Mouse (Mus musculus) forebrain, embryonic 13.5 days (tissue): ENCODE data around the gene Catsper3. TPM values are rescaled to one million over a fixed set of nuclear protein-coding genes. Genes with fewer than 3 reads are reported as not detected.

Source experiments
- ATAC-seq: fragments of 200-750 bp; cut with Nextera tagmentation; 2 replicates; pipeline ENCODE4 v1.8.0; 2017
- H3K27ac ChIP-seq: fragments of 300-500 bp; sonication (generic); 2 replicates; pipeline ENCODE4 v1.5.1; 2015; ENCODE audit warnings: inconsistent platforms, mild to moderate bottlenecking, moderate library complexity
- H3K27me3 ChIP-seq: fragments of 300-500 bp; sonication (generic); 2 replicates; pipeline ENCODE4 v1.6.1; 2015; ENCODE audit warnings: mild to moderate bottlenecking, inconsistent platforms
- H3K36me3 ChIP-seq: fragments of 300-500 bp; sonication (generic); 2 replicates; pipeline ENCODE4 v1.6.1; 2015; ENCODE audit warnings: mild to moderate bottlenecking, inconsistent platforms; ENCODE audit not compliant: poor library complexity, severe bottlenecking
- H3K4me1 ChIP-seq: fragments of 300-500 bp; sonication (generic); 2 replicates; pipeline ENCODE4 v1.6.1; 2015; ENCODE audit warnings: inconsistent platforms
- H3K4me2 ChIP-seq: fragments of 300-500 bp; sonication (generic); 2 replicates; pipeline ENCODE4 v1.6.1; 2015; ENCODE audit warnings: inconsistent platforms, mild to moderate bottlenecking, moderate library complexity
- H3K4me3 ChIP-seq: fragments of 300-500 bp; sonication (generic); 2 replicates; pipeline ENCODE4 v1.5.1; 2015; ENCODE audit warnings: mild to moderate bottlenecking, inconsistent platforms
- H3K9ac ChIP-seq: fragments of 300-500 bp; sonication (generic); 2 replicates; pipeline ENCODE4 v1.6.1; 2015; ENCODE audit warnings: mild to moderate bottlenecking, inconsistent platforms
- H3K9me3 ChIP-seq: fragments of 300-500 bp; sonication (generic); replicated peaks from 2 replicates; pipeline ENCODE4 v1.6.1; 2016; ENCODE audit warnings: inconsistent platforms
- WGBS: fragments of 180-500 bp; shearing (Covaris S2); methylation state at CpG from one replicate; pipeline ENCODE4 v1.1.7; 2015; 5-methylcytosine and 5-hydroxymethylcytosine counted together
- polyA plus RNA-seq: library from polyadenylated mRNA; unstranded; fragments of >200 nt; fragmentation: Nextera tagmentation; extraction: Ambion mirVana; gene quantifications from 2 replicates; pipeline ENCODE4 v1.2.1, GENCODE M21; 2015

Catsper3 gene
- 0.17 TPM in 1 of 2 replicates, not detected in the other for polyA plus RNA-seq

DNA sequence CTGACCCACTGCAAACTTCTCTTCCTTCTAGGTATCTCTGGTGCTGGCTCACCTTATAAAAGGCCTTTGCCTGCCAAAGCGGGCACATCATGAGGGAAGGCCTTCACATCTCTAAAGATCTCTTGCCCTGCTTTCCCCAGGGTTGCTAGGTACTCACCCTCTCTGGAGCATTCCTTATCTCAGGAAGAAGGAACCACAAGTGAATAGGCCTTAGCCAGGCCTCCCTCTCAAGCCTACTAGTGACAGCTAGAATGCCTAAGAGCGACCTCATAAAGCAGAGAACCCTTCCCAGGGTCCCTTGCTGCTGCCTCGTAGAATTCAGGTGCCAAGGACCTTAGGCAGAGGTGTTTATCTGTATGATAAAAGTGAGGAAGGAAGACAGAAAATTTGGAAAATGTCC, at the start of gene Catsper3:
TSS of gene Catsper3 (plus strand) at position 301 of the 400 bp plus-strand sequence.
- H3K4me1 ChIP-seq, result no peaks in the 10 kb centered on the region
- no peak within 1 kb of the TSS for H3K27ac ChIP-seq
- no peaks in the 10 kb centered on the region for H3K27me3 ChIP-seq
- no peak within 1 kb of the TSS for H3K4me3 ChIP-seq
- H3K4me2 ChIP-seq, result no peak within 1 kb of the TSS
- H3K9ac ChIP-seq, result no peak within 1 kb of the TSS
- 89% methylated on average over 3 of the region's 3 CpGs for WGBS
- no peaks in the 10 kb centered on the region for H3K9me3 ChIP-seq
- H3K36me3 ChIP-seq, result no peaks in the 10 kb centered on the region
- ATAC-seq, result no peak

DNA sequence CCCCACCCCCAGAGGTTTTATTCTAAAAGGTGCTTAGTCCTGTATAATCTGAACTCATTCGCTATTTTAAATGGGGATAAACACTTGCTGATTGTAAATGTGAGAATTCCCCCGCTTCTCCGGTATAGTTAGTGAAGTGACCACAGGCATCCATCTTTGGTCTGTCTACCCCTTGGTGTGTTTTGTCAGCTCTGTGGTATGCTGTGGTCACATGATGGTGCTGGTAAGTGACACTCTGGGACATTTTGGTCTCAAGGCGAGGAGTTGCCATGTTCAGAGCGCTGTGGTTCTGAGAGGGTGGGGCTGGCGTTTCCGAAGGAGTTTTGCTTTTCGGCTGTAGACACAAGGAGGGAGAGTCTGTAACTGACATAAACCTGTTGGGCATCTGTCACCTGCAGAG, 46.5 kb upstream of the Catsper3 start:
- Histone ChIP-seq H3K9me3 (no peaks in the 10 kb centered on the region), H3K27ac (no peak overlapping the region), H3K4me1 (no peaks in the 10 kb centered on the region), H3K4me2 (no peak overlapping the region), H3K36me3 (no peaks in the 10 kb centered on the region), H3K27me3 (no peaks in the 10 kb centered on the region), H3K9ac (no peak overlapping the region), H3K4me3 (no peak overlapping the region)
- 90% methylated on average over 8 of the region's 8 CpGs for WGBS
- ATAC-seq, result no peak

DNA sequence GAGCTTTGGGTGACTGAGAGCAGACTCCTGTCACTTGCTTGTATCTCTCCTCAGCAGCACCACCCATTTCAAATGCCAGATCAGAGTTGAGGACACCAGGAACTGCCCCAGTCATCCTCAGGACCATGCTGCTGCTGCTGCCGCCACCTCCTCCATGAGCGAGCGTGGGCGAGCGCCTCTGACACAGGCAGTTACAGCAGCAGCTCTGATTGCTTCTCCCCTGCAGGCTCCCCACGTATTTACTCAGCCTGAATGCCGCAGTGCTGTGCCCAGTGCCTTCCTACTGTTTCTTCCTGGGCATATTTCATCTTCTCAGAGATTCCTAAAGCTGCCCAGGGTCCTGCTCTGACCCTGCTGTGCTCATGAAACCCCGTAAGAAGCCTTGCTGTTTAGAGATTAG, 42.1 kb upstream of the Catsper3 start:
- no peak overlapping the region for H3K4me3 ChIP-seq

DNA sequence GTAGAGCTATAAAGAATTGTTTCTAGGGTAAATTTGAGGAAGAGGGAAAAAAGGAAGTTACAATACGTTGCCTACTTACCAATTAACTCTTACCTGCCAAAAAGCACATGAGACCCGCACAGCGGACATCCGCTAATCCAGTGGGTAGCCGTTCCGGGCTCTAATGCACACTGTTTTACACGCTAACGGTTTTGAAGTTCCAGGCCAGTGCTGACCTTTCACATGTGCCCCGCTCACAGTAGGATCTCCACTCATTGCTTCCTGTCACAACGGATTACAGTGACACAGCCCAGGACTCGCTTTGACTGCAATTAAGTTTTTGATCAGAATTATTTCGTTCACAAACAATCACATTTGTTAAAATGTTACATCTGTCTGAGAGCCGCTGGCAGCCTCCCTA, 30.0 kb upstream of the Catsper3 start:
- Histone ChIP-seq H3K27me3 (no peaks in the 10 kb centered on the region), H3K4me2 (no peak overlapping the region), H3K27ac (no peak overlapping the region), H3K36me3 (no peaks in the 10 kb centered on the region), H3K9me3 (no peaks in the 10 kb centered on the region), H3K9ac (no peak overlapping the region), H3K4me1 (no peaks in the 10 kb centered on the region), H3K4me3 (no peak overlapping the region)
- WGBS, result 83% methylated on average over 13 of the region's 13 CpGs
- ATAC-seq, result no peak

More for the DNA sequence above, 42.1 kb upstream of the Catsper3 start:
- Histone ChIP-seq H3K9ac (0 out of 2 replicates have a peak overlapping the region, but pooled peaks have one; percentile 13), H3K27ac (no peak overlapping the region), H3K9me3 (no peaks in the 10 kb centered on the region), H3K4me2 (no peak overlapping the region), H3K36me3 (no peaks in the 10 kb centered on the region), H3K27me3 (no peaks in the 10 kb centered on the region), H3K4me1 (no peaks in the 10 kb centered on the region)
- no peak for ATAC-seq
- 66% methylated on average over 8 of the region's 8 CpGs for WGBS

DNA sequence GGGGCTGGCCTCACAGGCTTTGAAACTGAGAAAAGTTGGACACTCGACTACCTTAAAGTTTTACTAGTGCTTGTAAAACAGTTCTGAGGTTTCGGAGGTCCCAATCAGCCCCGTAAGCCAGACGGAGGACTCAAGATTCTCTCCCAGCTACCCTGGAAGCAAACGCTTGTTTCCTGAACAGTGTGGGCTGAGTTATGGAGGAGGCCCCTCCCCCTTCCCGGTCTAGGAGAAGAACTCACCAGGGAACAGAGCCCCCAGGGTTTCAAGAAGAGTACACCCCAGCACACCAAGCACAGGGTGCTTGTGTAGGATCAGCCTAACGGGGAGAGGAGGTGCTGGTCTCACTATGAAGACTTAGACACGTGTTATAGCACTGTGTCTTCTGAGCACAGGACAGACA, 27.6 kb upstream of the Catsper3 start:
- Histone ChIP-seq H3K27me3 (no peaks in the 10 kb centered on the region), H3K4me3 (no peak overlapping the region), H3K27ac (no peak overlapping the region), H3K9me3 (no peaks in the 10 kb centered on the region), H3K9ac (no peak overlapping the region), H3K4me1 (no peaks in the 10 kb centered on the region), H3K4me2 (no peak overlapping the region), H3K36me3 (no peaks in the 10 kb centered on the region)
- no peak for ATAC-seq
- 38% methylated on average over 8 of the region's 8 CpGs for WGBS

DNA sequence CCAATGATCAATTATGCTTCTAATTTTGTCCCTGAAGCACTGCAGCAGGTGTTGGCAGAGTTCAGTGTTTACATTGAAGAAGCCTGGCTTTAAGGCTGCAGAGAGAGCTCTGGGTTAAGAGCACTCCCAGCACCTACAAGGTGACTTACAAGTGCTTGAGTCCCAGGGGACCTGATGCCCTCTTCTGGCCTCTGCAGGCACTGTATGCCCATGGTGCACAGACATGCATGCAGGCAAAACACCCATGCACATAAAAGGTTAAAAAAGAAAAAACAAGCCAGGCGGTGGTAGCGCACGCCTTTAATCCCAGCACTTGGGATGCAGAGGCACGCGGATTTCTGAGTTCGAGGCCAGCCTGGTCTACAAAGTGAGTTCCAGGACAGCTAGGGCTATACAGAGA, 26.7 kb upstream of the Catsper3 start:
- no peak overlapping the region for H3K4me3 ChIP-seq
- no peak overlapping the region for H3K27ac ChIP-seq
- no peak overlapping the region for H3K4me2 ChIP-seq
- H3K36me3 ChIP-seq, result no peaks in the 10 kb centered on the region
- 88% methylated on average over 6 of the region's 6 CpGs for whole genome bisulfite sequencing
- H3K27me3 ChIP-seq, result no peaks in the 10 kb centered on the region
- no peaks in the 10 kb centered on the region for H3K9me3 ChIP-seq
- no peak overlapping the region for H3K9ac ChIP-seq
- no peak for ATAC-seq
- H3K4me1 ChIP-seq, result no peaks in the 10 kb centered on the region

DNA sequence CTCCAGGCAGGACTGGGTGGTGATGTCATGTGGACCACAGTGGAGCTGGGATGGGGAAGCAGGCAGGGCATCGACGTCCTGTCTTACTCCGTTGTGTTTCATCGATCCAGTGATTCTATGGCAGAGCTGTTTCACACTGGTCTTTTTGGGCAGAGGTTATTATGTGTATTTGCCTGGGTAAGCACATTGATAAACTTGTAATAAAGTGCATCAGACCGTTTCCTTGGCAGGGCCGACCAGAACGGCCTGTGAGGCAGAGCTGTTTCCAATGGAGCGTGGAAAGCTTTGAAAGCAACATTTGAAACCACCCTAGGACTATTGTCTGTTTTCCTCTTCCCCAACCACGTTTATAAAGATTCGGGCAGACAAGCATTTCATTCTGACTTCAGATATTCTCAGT, 23.8 kb upstream of the Catsper3 start:
- Histone ChIP-seq H3K4me1 (no peaks in the 10 kb centered on the region), H3K4me2 (no peak overlapping the region), H3K9ac (no peak overlapping the region), H3K27ac (no peak overlapping the region), H3K4me3 (no peak overlapping the region), H3K9me3 (no peaks in the 10 kb centered on the region), H3K36me3 (no peaks in the 10 kb centered on the region), H3K27me3 (no peaks in the 10 kb centered on the region)
- 34% methylated on average over 10 of the region's 10 CpGs for WGBS
- no peak for ATAC-seq

DNA sequence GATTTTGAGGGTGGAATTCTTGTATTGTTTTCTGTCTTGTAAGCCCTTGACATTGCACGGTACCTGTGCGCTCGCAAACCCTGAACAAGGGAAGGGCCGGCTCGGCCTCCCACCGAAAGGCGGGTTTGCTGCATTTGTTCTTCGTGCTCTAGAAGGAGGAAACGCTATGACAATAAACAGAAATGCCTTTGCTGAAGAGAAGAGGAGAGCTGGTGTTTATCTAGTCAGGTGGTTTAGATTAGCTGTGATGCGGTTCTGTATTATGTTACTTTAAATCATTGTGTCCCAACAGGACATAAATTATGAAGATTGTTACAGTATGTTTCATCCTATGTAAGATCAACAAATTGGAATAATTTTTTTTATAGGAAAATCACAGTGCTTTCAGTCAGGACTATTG, 22.9 kb upstream of the Catsper3 start:
- Histone ChIP-seq H3K36me3 (no peaks in the 10 kb centered on the region), H3K4me1 (no peaks in the 10 kb centered on the region), H3K9me3 (no peaks in the 10 kb centered on the region), H3K9ac (no peak overlapping the region), H3K27me3 (no peaks in the 10 kb centered on the region), H3K4me3 (no peak overlapping the region), H3K4me2 (no peak overlapping the region), H3K27ac (no peak overlapping the region)
- no peak for ATAC-seq
- WGBS, result 84% methylated on average over 10 of the region's 10 CpGs

DNA sequence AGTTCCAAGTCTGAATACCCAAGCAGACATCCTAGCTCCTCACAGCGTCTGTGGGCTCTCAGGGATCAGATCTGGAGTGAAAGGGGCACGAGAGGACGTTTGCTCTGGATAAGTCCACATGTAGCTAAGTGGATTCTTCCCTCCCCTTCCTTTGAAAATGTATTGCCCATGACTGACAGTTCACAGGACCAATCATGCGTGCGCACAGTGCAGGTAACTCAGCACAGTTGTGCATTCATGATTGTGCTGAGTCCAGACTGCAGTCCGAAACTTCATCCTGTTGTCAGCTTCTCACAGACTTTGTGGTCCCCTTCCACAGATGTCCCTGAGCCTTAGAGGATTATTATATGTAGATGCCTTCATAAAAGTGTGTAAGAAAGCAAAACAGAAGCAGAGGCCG, 10.0 kb upstream of the Catsper3 start:
- Histone ChIP-seq H3K4me1 (no peaks in the 10 kb centered on the region), H3K4me3 (no peak overlapping the region), H3K36me3 (no peaks in the 10 kb centered on the region), H3K4me2 (no peak overlapping the region), H3K27ac (no peak overlapping the region), H3K9ac (no peak overlapping the region), H3K9me3 (no peaks in the 10 kb centered on the region), H3K27me3 (no peaks in the 10 kb centered on the region)
- ATAC-seq, result no peak
- WGBS, result 90% methylated on average over 7 of the region's 7 CpGs

DNA sequence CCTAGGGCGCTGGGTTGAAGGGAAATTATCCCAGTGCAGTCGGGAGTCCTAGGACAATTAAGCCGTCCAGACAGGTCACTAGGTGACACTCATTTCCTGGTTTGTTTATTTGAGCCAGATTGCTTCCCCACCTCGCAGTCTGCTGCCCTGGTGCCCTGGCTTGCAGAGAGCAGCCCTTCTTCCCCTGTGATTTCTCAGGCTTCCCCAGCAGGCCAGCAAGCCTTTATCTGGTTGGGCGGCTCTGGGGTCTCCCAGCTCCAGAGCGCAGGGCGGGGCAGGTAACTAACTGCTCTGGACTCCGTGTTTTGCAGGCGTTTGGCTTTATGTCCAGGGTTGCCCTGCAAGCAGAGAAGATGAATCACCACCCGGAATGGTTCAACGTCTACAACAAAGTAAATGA, 9.3 kb upstream of the Catsper3 start:
- H3K4me1 ChIP-seq, result no peaks in the 10 kb centered on the region
- no peak overlapping the region for H3K4me2 ChIP-seq
- H3K27me3 ChIP-seq, result no peaks in the 10 kb centered on the region
- H3K27ac ChIP-seq, result no peak overlapping the region
- no peak overlapping the region for H3K4me3 ChIP-seq
- H3K36me3 ChIP-seq, result no peaks in the 10 kb centered on the region
- no peak overlapping the region for H3K9ac ChIP-seq
- 78% methylated on average over 11 of the region's 11 CpGs for WGBS
- no peaks in the 10 kb centered on the region for H3K9me3 ChIP-seq
- no peak for ATAC-seq

DNA sequence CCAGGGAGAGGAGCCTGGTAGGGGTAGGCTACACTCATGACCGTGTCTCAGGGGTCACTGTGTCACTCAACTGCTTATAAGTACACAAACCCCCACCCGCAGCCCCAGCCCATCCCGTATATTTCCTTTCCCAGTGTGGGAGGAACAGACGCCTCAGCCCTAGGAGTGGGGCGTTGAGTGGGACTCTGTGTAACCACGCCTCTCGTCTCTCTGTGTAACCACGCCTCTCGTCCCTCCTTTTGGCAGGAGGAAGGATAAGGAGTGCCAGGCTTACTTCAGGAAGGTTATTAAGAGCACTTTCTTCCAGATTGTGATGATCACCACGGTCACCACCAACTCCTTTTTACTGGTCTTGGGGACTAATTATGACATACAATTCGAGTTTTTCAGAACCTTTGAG, 1.8 kb downstream of the Catsper3 start:
- Histone ChIP-seq H3K27me3 (no peaks in the 10 kb centered on the region), H3K9ac (no peak overlapping the region), H3K4me3 (no peak overlapping the region), H3K27ac (no peak overlapping the region), H3K9me3 (no peaks in the 10 kb centered on the region), H3K4me1 (no peaks in the 10 kb centered on the region), H3K4me2 (no peak overlapping the region), H3K36me3 (no peaks in the 10 kb centered on the region)
- 79% methylated on average over 11 of the region's 11 CpGs for WGBS
- ATAC-seq, result no peak

DNA sequence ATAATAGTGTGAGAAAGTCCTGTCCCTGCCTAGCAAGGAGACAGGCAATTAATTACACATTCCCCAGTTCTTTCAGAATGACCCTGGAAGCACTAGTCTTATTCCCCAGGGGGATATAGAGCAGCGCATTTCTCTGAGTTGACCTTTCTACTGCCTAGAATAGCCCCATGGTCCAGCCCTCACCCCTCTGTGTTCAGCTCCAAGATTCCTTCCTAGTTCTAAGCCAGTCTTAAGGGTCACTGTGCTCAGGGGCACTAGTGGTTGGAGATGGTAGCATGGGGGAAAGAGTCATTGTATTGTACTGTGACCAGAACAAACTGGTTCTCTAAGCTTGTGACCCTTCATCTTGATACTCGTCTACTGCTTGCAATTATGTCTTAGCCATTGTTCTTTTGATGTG, 16.9 kb downstream of the Catsper3 start:
- no peaks in the 10 kb centered on the region; the same call in none of the 2 replicates for H3K9me3 ChIP-seq
- H3K36me3 ChIP-seq, result no peaks in the 10 kb centered on the region
- no peak overlapping the region for H3K4me2 ChIP-seq
- no peak overlapping the region for H3K9ac ChIP-seq
- no peak overlapping the region for H3K4me3 ChIP-seq
- H3K4me1 ChIP-seq, result no peaks in the 10 kb centered on the region
- no peaks in the 10 kb centered on the region for H3K27me3 ChIP-seq
- H3K27ac ChIP-seq, result no peak overlapping the region
- no peak for ATAC-seq
- 60% methylated on average over 2 of the region's 2 CpGs for WGBS

DNA sequence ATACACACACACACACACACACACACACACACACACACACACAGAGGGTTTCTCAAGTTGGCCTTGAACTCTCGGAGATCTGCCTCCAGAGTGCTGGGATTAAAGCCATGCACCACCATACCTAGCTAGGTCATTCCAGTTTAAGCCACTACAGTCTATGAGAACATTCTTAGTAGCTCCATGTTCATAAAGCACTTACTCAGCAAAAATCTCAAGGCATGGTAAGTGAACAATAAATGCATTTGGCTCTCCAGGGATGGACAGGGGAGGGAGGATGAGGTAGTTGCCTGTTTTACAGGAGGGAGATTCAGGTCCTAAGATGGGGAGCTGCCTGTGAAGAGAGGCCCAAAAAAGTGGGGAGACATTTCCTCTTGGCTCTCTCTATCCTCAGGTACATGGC, 19.6 kb downstream of the Catsper3 start:
- ATAC-seq, result no peak
- Histone ChIP-seq H3K9me3 (no peaks in the 10 kb centered on the region; the same call in none of the 2 replicates), H3K27me3 (no peaks in the 10 kb centered on the region), H3K4me2 (no peak overlapping the region), H3K27ac (no peak overlapping the region), H3K9ac (no peak overlapping the region), H3K36me3 (no peaks in the 10 kb centered on the region), H3K4me3 (no peak overlapping the region), H3K4me1 (no peaks in the 10 kb centered on the region)
- WGBS, result 87% methylated on average over 1 of the region's 1 CpGs
